In genomic region chr1:171065768-171066167, GRCm38 (mm10) we compare ENCODE assay signal across 8 mouse cellular contexts. TPM values are rescaled to one million over a fixed set of nuclear protein-coding genes. Genes with fewer than 3 reads are reported as not detected.
DNase-seq lines count a peak whose midpoint lies in the region; ATAC-seq and TF ChIP-seq lines count a peak whose summit lies in the region.
"Not testable (repeated sequence)": the region's sequence is repeated elsewhere in the genome, so short reads cannot be mapped to it uniquely, and the experiment has no call there.

No protein-coding gene starts in this region.

- H3K9ac ChIP-seq in hindbrain, embryonic 15.5 days; lung, embryonic 14.5 days: not testable (repeated sequence)

- H3K9me3 ChIP-seq in E14TG2a.4 (ENCODE audit: low read length), result peaks cover 20% of the 10 kb centered on the region
- H3K9me3 ChIP-seq in embryonic facial prominence, embryonic 10.5 days; hindbrain, embryonic 15.5 days; lung, embryonic 14.5 days (ENCODE audit: low read depth, low read length): not testable (repeated sequence)

- H3K4me3 ChIP-seq in E14TG2a.4 (replicated peaks; ENCODE audit: low read length), result peak overlapping the region; percentile 67
- peak overlapping the region; percentile 48 for H3K4me3 ChIP-seq in embryonic facial prominence, embryonic 10.5 days
- peak overlapping the region; percentile 31 for H3K4me3 ChIP-seq in hindbrain, embryonic 15.5 days
- H3K4me3 ChIP-seq in lung, embryonic 14.5 days (ENCODE audit: low read depth, low read length), result peak overlapping the region; percentile 29
- 0 out of 2 replicates have a peak overlapping the region, but pooled peaks have one; percentile 9 for H3K4me3 ChIP-seq in olfactory bulb, adult 2 months (ENCODE audit: insufficient read depth, low read depth, low read length)

- peaks cover 19% of the 10 kb centered on the region for H3K27me3 ChIP-seq in E14TG2a.4 (ENCODE audit: insufficient read depth, low read length)
- H3K27me3 ChIP-seq in embryonic facial prominence, embryonic 10.5 days (replicated peaks; ENCODE audit: low read depth, poor library complexity, severe bottlenecking), result peaks cover 58% of the 10 kb centered on the region
- peaks cover 35% of the 10 kb centered on the region for H3K27me3 ChIP-seq in hindbrain, embryonic 15.5 days
- H3K27me3 ChIP-seq in lung, embryonic 14.5 days (ENCODE audit: insufficient read depth, low read length), result peaks cover 26% of the 10 kb centered on the region

- TF ChIP-seq POLR2A in olfactory bulb, adult 2 months (IDR thresholded peaks at IDR 0.05; ENCODE audit: insufficient read depth, low read depth, low read length), result not testable (repeated sequence)

- TF ChIP-seq CTCF in E14TG2a.4 (conservative IDR thresholded peaks at IDR 0.05; ENCODE audit: low read length); lung, embryonic 14.5 days (IDR thresholded peaks at IDR 0.05; ENCODE audit: low read depth); olfactory bulb, adult 2 months (IDR thresholded peaks at IDR 0.05; ENCODE audit: insufficient read depth, low read depth, low read length): not testable (repeated sequence)

- H3K4me2 ChIP-seq in hindbrain, embryonic 15.5 days, result peak overlapping the region; percentile 45
- H3K4me2 ChIP-seq in lung, embryonic 14.5 days, result peak overlapping the region; percentile 51

- peak; percentile 19 for ATAC-seq in hindbrain, embryonic 15.5 days (ENCODE audit: low FRiP score, low read depth)
- ATAC-seq in lung, embryonic 14.5 days (ENCODE audit: insufficient read depth), result peak; percentile 3

- not testable (repeated sequence) for DNase-seq in embryonic facial prominence, embryonic 10.5 days (ENCODE audit: low spot score); lung, embryonic 14.5 days
- DNase-seq in gastrocnemius, postnatal 25 days, result peak; percentile 53
- peak; percentile 45 to 69 for DNase-seq in layer of hippocampus, postnatal 14 days (ENCODE audit: low spot score in 2 of 2)
- peak; percentile 83 for DNase-seq in testis, postnatal 14 days (ENCODE audit: low spot score)

- 7% methylated on average over 32 of the region's 45 CpGs for WGBS in embryonic facial prominence, embryonic 10.5 days
- WGBS in hindbrain, embryonic 15.5 days, result 6% methylated on average over 31 of the region's 45 CpGs
- 7% methylated on average over 26 of the region's 45 CpGs for WGBS in lung, embryonic 14.5 days
- WGBS in olfactory bulb, adult 2 months, result 7% methylated on average over 32 of the region's 45 CpGs

- H3K36me3 ChIP-seq in E14TG2a.4 (ENCODE audit: insufficient read depth, low read length); embryonic facial prominence, embryonic 10.5 days (replicated peaks); hindbrain, embryonic 15.5 days; lung, embryonic 14.5 days (ENCODE audit: insufficient read depth): not testable (repeated sequence)

- H3K4me1 ChIP-seq in E14TG2a.4 (replicated peaks; ENCODE audit: low read depth, low read length); hindbrain, embryonic 15.5 days (replicated peaks); lung, embryonic 14.5 days (ENCODE audit: insufficient read depth): not testable (repeated sequence)
- H3K4me1 ChIP-seq in embryonic facial prominence, embryonic 10.5 days, result peaks cover 13% of the 10 kb centered on the region
- H3K4me1 ChIP-seq in olfactory bulb, adult 2 months (ENCODE audit: control insufficient read depth, insufficient read depth, low read length), result peaks cover 12% of the 10 kb centered on the region

- not testable (repeated sequence) for H3K27ac ChIP-seq in embryonic facial prominence, embryonic 10.5 days (replicated peaks); hindbrain, embryonic 15.5 days (replicated peaks); lung, embryonic 14.5 days (ENCODE audit: low read depth); olfactory bulb, adult 2 months (ENCODE audit: insufficient read depth, low read depth, low read length)

RNA-seq across cellular contexts. Expression of gene Fcgr3, which starts 1.0 kb away (rescaled TPM):
- polyA plus RNA-seq in embryonic facial prominence, embryonic 10.5 days (2016; fragmentation: Nextera tagmentation; extraction: Ambion mirVana), result 3.8 and 5.5 TPM in 2 replicates
- 1 to 10 TPM; 3.7 to 4.6 TPM for total RNA-seq in gastrocnemius, postnatal 25 days (2021)
- 9.6 and 12.3 TPM in 2 replicates for polyA plus RNA-seq in hindbrain, embryonic 15.5 days (2015; fragmentation: Nextera tagmentation; extraction: Ambion mirVana)
- total RNA-seq in layer of hippocampus, postnatal 14 days (2021), result 10 to 100 TPM; 10.2 to 11.6 TPM
- polyA plus RNA-seq in lung, embryonic 14.5 days (2014; fragmentation: Nextera tagmentation; extraction: Ambion mirVana), result 10.8 and 14.3 TPM in 2 replicates
- polyA plus RNA-seq in olfactory bulb, adult 2 months (2012; ENCODE audit: insufficient read depth, insufficient read length, low replicate concordance, missing spikeins), result not detected in 2 replicates

RNA-seq across cellular contexts. Expression of gene Fcgr4, which starts 47.0 kb away (rescaled TPM):
- polyA plus RNA-seq in embryonic facial prominence, embryonic 10.5 days (2016; fragmentation: Nextera tagmentation; extraction: Ambion mirVana), result 0.31 TPM in 1 of 2 replicates, not detected in the other
- total RNA-seq in gastrocnemius, postnatal 25 days (2021), result not detected
- polyA plus RNA-seq in hindbrain, embryonic 15.5 days (2015; fragmentation: Nextera tagmentation; extraction: Ambion mirVana), result 0.27 and 1.0 TPM in 2 replicates
- not detected for total RNA-seq in layer of hippocampus, postnatal 14 days (2021)
- polyA plus RNA-seq in lung, embryonic 14.5 days (2014; fragmentation: Nextera tagmentation; extraction: Ambion mirVana), result 0.35 and 0.47 TPM in 2 replicates
- polyA plus RNA-seq in olfactory bulb, adult 2 months (2012; ENCODE audit: insufficient read depth, insufficient read length, low replicate concordance, missing spikeins), result not detected in 2 replicates

RNA-seq across cellular contexts. Expression of gene Cfap126, which starts 48.0 kb away (rescaled TPM):
- 1.1 and 2.0 TPM in 2 replicates for polyA plus RNA-seq in embryonic facial prominence, embryonic 10.5 days (2016; fragmentation: Nextera tagmentation; extraction: Ambion mirVana)
- 1 to 10 TPM in 1 of 2 experiments, under 1 TPM in 1; 0.69 to 1.2 TPM for total RNA-seq in gastrocnemius, postnatal 25 days (2021)
- polyA plus RNA-seq in hindbrain, embryonic 15.5 days (2015; fragmentation: Nextera tagmentation; extraction: Ambion mirVana), result 7.7 and 14.1 TPM in 2 replicates
- total RNA-seq in layer of hippocampus, postnatal 14 days (2021), result 1 to 10 TPM; 1.8 to 3.9 TPM
- polyA plus RNA-seq in lung, embryonic 14.5 days (2014; fragmentation: Nextera tagmentation; extraction: Ambion mirVana), result 2.0 and 2.2 TPM in 2 replicates
- polyA plus RNA-seq in olfactory bulb, adult 2 months (2012; ENCODE audit: insufficient read depth, insufficient read length, low replicate concordance, missing spikeins), result not detected in 2 replicates

Comparison
In these comparisons a context has a peak if more than half of its experiments do, and no peak if none do; other contexts are left out.
1. H3K4me3 ChIP-seq: peak in every context shown above with its lines; median percentile 67 in E14TG2a.4; 48 in embryonic facial prominence, embryonic 10.5 days; 31 in hindbrain, embryonic 15.5 days; 29 in lung, embryonic 14.5 days; 9 in olfactory bulb, adult 2 months.